Mouse (Mus musculus) stomach, postnatal 0 days (tissue): ENCODE data around the gene Me3. TPM values are rescaled to one million over a fixed set of nuclear protein-coding genes. Genes with fewer than 3 reads are reported as not detected.

Experiments
- ATAC-seq: fragments of 200-750 bp; cut with Nextera tagmentation; 2 replicates; pipeline ENCODE4 v1.8.0; 2017; ENCODE audit not compliant: low FRiP score, low TSS enrichment
- DNase-seq: peaks from one replicate; pipeline ENCODE4 v3.0.0-alpha.2; 2016; ENCODE audit warnings: low spot score
- H3K27ac ChIP-seq: fragments of 300-500 bp; sonication (generic); replicated peaks from 2 replicates; pipeline ENCODE4 v1.5.1; 2014; ENCODE audit warnings: mild to moderate bottlenecking, control low read depth
- H3K27me3 ChIP-seq: fragments of 300-500 bp; sonication (generic); 2 replicates; pipeline ENCODE4 v1.6.1; 2014; ENCODE audit warnings: low read length; ENCODE audit not compliant: control insufficient read depth, insufficient read depth
- H3K36me3 ChIP-seq: fragments of 300-500 bp; sonication (generic); 2 replicates; pipeline ENCODE4 v1.6.1; 2014; ENCODE audit warnings: low read length, mixed read lengths; ENCODE audit not compliant: control insufficient read depth, insufficient read depth
- H3K4me1 ChIP-seq: fragments of 300-500 bp; sonication (generic); replicated peaks from 2 replicates; pipeline ENCODE4 v1.6.1; 2014; ENCODE audit warnings: antibody characterized with exemption; ENCODE audit not compliant: control insufficient read depth, insufficient read depth
- H3K4me2 ChIP-seq: fragments of 300-500 bp; sonication (generic); replicated peaks from 2 replicates; pipeline ENCODE4 v1.6.1; 2014; ENCODE audit warnings: low read depth, mild to moderate bottlenecking, control low read depth, moderate library complexity
- H3K4me3 ChIP-seq: fragments of 300-500 bp; sonication (generic); 2 replicates; pipeline ENCODE4 v1.5.1; 2014; ENCODE audit warnings: low read depth, low read length, control low read depth
- H3K9ac ChIP-seq: fragments of 300-500 bp; sonication (generic); 2 replicates; pipeline ENCODE4 v1.6.1; 2014; ENCODE audit warnings: mild to moderate bottlenecking, low read length, control low read depth, mixed read lengths
- H3K9me3 ChIP-seq: fragments of 300-500 bp; sonication (generic); 2 replicates; pipeline ENCODE4 v1.6.1; 2016; ENCODE audit warnings: low read length; ENCODE audit not compliant: control insufficient read depth
- CTCF ChIP-seq: IDR thresholded peaks from 2 replicates; pipeline ENCODE4 v1.5.1; 2016; ENCODE audit warnings: antibody characterized with exemption, low read depth, mild to moderate bottlenecking, moderate library complexity
- EP300 ChIP-seq: optimal IDR thresholded peaks from 2 replicates; pipeline ENCODE3; 2016; ENCODE audit warnings: antibody characterized with exemption
- WGBS: fragments of 180-500 bp; shearing (Covaris S2); extraction: QIAGEN DNeasy Blood & Tissue Kit; methylation state at CpG from one replicate; pipeline ENCODE4 v1.1.7; 2014; 5-methylcytosine and 5-hydroxymethylcytosine counted together
- polyA plus RNA-seq: library from polyadenylated mRNA; unstranded; fragments of >200 nt; fragmentation: Nextera tagmentation; extraction: Ambion mirVana; gene quantifications from 2 replicates; pipeline ENCODE4 v1.2.1, GENCODE M21; 2015

Me3 gene
- 4.8 and 5.9 TPM in 2 replicates for polyA plus RNA-seq

GRCm38 (mm10) chr7:89632342-89633251 lies at the start of gene Me3:
TSS of gene Me3 (plus strand) at chr7:89632392.
- Histone ChIP-seq H3K9ac (peak within 1 kb of the TSS; percentile 77), H3K4me2 (peak within 1 kb of the TSS; percentile 100), H3K4me3 (peak within 1 kb of the TSS; percentile 66), H3K27ac (peak within 1 kb of the TSS; percentile 53; the same call in 1 of the 2 replicates), H3K9me3 (no peaks in the 10 kb centered on the region), H3K36me3 (no peaks in the 10 kb centered on the region), H3K27me3 (no peaks in the 10 kb centered on the region), H3K4me1 (no peaks in the 10 kb centered on the region; the same call in 1 of the 2 replicates)
- peak; percentile 81 for ATAC-seq
- 6% methylated on average over 49 of the region's 49 CpGs for WGBS
- TF ChIP-seq EP300 (no peak), CTCF (no peak)
- peak; percentile 73 for DNase-seq

GRCm38 (mm10) chr7:89590039-89590438 lies 42.2 kb upstream of the Me3 start:
- no peak overlapping the region for H3K4me3 ChIP-seq
- TF ChIP-seq EP300 (no peak), CTCF (no peak)
- no peaks in the 10 kb centered on the region for H3K27me3 ChIP-seq
- DNase-seq (no peak), ATAC-seq (no peak)
- no peaks in the 10 kb centered on the region for H3K9me3 ChIP-seq
- no peaks in the 10 kb centered on the region for H3K36me3 ChIP-seq
- H3K4me1 ChIP-seq = no peaks in the 10 kb centered on the region
- no peak overlapping the region for H3K9ac ChIP-seq
- H3K27ac ChIP-seq = no peak overlapping the region
- H3K4me2 ChIP-seq = no peak overlapping the region
- 48% methylated on average over 5 of the region's 5 CpGs for WGBS

- Histone ChIP-seq H3K4me2 (no peak overlapping the region), H3K36me3 (no peaks in the 10 kb centered on the region), H3K4me3 (no peak overlapping the region), H3K27me3 (no peaks in the 10 kb centered on the region), H3K9me3 (no peaks in the 10 kb centered on the region), H3K9ac (no peak overlapping the region), H3K4me1 (no peaks in the 10 kb centered on the region), H3K27ac (no peak overlapping the region)
- no peak for DNase-seq
- TF ChIP-seq EP300 (no peak), CTCF (no peak)
- WGBS = 62% methylated on average over 3 of the region's 3 CpGs
- ATAC-seq = no peak
Observed at GRCm38 (mm10) chr7:89590542-89591251, 41.5 kb upstream of the Me3 start.

GRCm38 (mm10) chr7:89595813-89596212 lies 36.4 kb upstream of the Me3 start:
- 93% methylated on average over 2 of the region's 2 CpGs for WGBS
- H3K9ac ChIP-seq = no peak overlapping the region
- TF ChIP-seq EP300 = no peak
- TF ChIP-seq CTCF = no peak
- H3K9me3 ChIP-seq = no peaks in the 10 kb centered on the region
- no peaks in the 10 kb centered on the region for H3K36me3 ChIP-seq
- ATAC-seq = no peak
- H3K27me3 ChIP-seq = no peaks in the 10 kb centered on the region
- no peak overlapping the region for H3K27ac ChIP-seq
- no peak overlapping the region for H3K4me3 ChIP-seq
- H3K4me2 ChIP-seq = no peak overlapping the region
- H3K4me1 ChIP-seq = no peaks in the 10 kb centered on the region
- DNase-seq = no peak

GRCm38 (mm10) chr7:89605589-89606536 lies 26.3 kb upstream of the Me3 start:
- Histone ChIP-seq H3K27me3 (no peaks in the 10 kb centered on the region), H3K9ac (no peak overlapping the region), H3K36me3 (no peaks in the 10 kb centered on the region), H3K27ac (no peak overlapping the region), H3K4me3 (no peak overlapping the region), H3K4me1 (no peaks in the 10 kb centered on the region), H3K4me2 (no peak overlapping the region), H3K9me3 (no peaks in the 10 kb centered on the region)
- peak; percentile 61 for TF ChIP-seq EP300
- TF ChIP-seq CTCF = no peak
- DNase-seq (no peak), ATAC-seq (0 out of 2 replicates have a peak, but pooled peaks have one; percentile 40)
- WGBS = 63% methylated on average over 8 of the region's 8 CpGs
